Mouse (Mus musculus) erythroblast, embryonic 14.5 days (primary cell): ENCODE measurements around the gene Pcsk2.

Experiments
- GATA1 ChIP-seq: IDR thresholded peaks from 2 replicates; pipeline ENCODE4 v1.6.1; 2012; ENCODE audit warnings: low read length, inconsistent platforms, mixed read lengths
- TAL1 ChIP-seq: IDR thresholded peaks from 3 replicates; pipeline ENCODE4 v1.6.1; 2012; ENCODE audit warnings: low read length, inconsistent platforms, mixed read lengths

DNA sequence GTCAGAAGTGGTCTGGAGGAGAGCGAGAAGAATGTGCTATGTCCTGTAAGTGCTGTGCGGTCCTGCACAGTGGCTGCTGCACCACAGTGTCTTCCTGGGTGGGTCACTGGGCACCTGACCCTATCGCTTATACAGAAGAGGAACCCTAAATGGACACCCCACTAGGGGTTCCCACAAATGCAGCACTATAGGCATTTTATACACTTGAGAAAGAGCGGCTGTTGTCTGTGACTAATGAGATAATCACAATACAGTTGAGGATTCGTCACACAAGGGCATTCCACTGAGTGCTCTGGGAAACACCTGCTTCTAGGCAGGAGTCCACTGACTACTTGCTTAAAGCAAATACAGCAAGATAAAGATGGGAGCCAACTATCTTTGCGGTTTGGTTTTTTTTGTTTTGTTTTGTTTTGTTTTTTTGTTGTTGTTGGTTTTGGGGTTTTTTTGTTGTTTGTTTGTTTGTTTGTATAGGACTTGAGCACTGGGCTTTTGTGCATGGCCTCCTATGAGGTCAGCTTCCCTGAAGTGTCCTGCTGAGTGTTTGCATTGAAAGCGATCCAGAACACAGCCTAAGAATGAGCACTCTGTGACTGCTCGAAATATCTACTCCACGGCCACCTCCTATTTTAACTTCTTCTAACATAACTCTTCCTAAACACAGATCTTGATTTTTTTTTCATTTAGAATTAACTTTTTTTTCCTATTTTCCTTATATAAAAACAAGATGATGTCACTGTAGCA is 261.1 kb downstream of the Pcsk2 start:
- TF ChIP-seq GATA1 (no peak), TAL1 (no peak)
